ENCODE assay signal across 16 mouse cellular contexts in genomic region chr3:107112498-107112897, GRCm38 (mm10). TPM values are rescaled to one million over a fixed set of nuclear protein-coding genes. Genes with fewer than 3 reads are reported as not detected.
DNase-seq lines count a peak whose midpoint lies in the region; ATAC-seq lines count a peak whose summit lies in the region.
"Had no signal": no experiment of that assay in that cellular context is flagged by ENCODE, and none has a peak within 500 bp of the region (broad histone marks: within the 10 kb centered on the region; RNA-seq: fewer than 3 reads in every experiment).

No protein-coding gene starts in this region.

- no peaks in the 10 kb centered on the region for H3K36me3 ChIP-seq in forebrain, embryonic 11.5 days (ENCODE audit: control insufficient read depth, insufficient read depth, low read length)
- H3K36me3 ChIP-seq in forebrain, embryonic 12.5 days (replicated peaks) = no peaks in the 10 kb centered on the region
- no peaks in the 10 kb centered on the region for H3K36me3 ChIP-seq in kidney, embryonic 15.5 days
- H3K36me3 ChIP-seq in midbrain, embryonic 12.5 days = no peaks in the 10 kb centered on the region
- no peaks in the 10 kb centered on the region for H3K36me3 ChIP-seq in midbrain, embryonic 13.5 days
- H3K36me3 ChIP-seq: forebrain, embryonic 10.5 days had no signal

- no peaks in the 10 kb centered on the region for H3K9me3 ChIP-seq in forebrain, embryonic 11.5 days (ENCODE audit: control insufficient read depth, low read length)
- no peaks in the 10 kb centered on the region for H3K9me3 ChIP-seq in forebrain, embryonic 12.5 days
- H3K9me3 ChIP-seq in kidney, embryonic 15.5 days (replicated peaks) = no peaks in the 10 kb centered on the region
- H3K9me3 ChIP-seq in midbrain, embryonic 12.5 days = no peaks in the 10 kb centered on the region
- no peaks in the 10 kb centered on the region for H3K9me3 ChIP-seq in midbrain, embryonic 13.5 days
- H3K9me3 ChIP-seq: forebrain, embryonic 10.5 days had no signal

- H3K9ac ChIP-seq in forebrain, embryonic 11.5 days (ENCODE audit: low read length) = no peak overlapping the region
- H3K9ac ChIP-seq in forebrain, embryonic 12.5 days = no peak overlapping the region
- H3K9ac ChIP-seq in kidney, embryonic 15.5 days = no peak overlapping the region
- H3K9ac ChIP-seq in midbrain, embryonic 12.5 days (replicated peaks) = no peak overlapping the region
- no peak overlapping the region for H3K9ac ChIP-seq in midbrain, embryonic 13.5 days (replicated peaks)

- H3K27me3 ChIP-seq in forebrain, embryonic 11.5 days (ENCODE audit: control insufficient read depth, insufficient read depth, low read length) = no peaks in the 10 kb centered on the region
- H3K27me3 ChIP-seq in forebrain, embryonic 12.5 days = no peaks in the 10 kb centered on the region
- no peaks in the 10 kb centered on the region for H3K27me3 ChIP-seq in kidney, embryonic 15.5 days
- no peaks in the 10 kb centered on the region for H3K27me3 ChIP-seq in midbrain, embryonic 12.5 days
- no peaks in the 10 kb centered on the region for H3K27me3 ChIP-seq in midbrain, embryonic 13.5 days

- no peak overlapping the region for H3K4me2 ChIP-seq in forebrain, embryonic 11.5 days (ENCODE audit: low read depth, low read length, severe bottlenecking)
- no peak overlapping the region for H3K4me2 ChIP-seq in forebrain, embryonic 12.5 days
- H3K4me2 ChIP-seq in kidney, embryonic 15.5 days = no peak overlapping the region
- H3K4me2 ChIP-seq in midbrain, embryonic 12.5 days (replicated peaks) = no peak overlapping the region
- H3K4me2 ChIP-seq in midbrain, embryonic 13.5 days (replicated peaks) = no peak overlapping the region

- ATAC-seq in forebrain, embryonic 11.5 days (replicated peaks; ENCODE audit: low FRiP score) = no peak
- no peak for ATAC-seq in forebrain, embryonic 12.5 days (ENCODE audit: low FRiP score)
- ATAC-seq in kidney, embryonic 15.5 days (replicated peaks; ENCODE audit: low FRiP score) = peak; percentile 61; the same call in 1 of the 2 replicates
- no peak for ATAC-seq in midbrain, embryonic 12.5 days (ENCODE audit: low FRiP score, low read depth)
- no peak for ATAC-seq in midbrain, embryonic 13.5 days

- peak; percentile 42 for DNase-seq in forebrain, embryonic 11.5 days (ENCODE audit: low spot score)
- no peak for DNase-seq in kidney, adult 11 months
- peak; percentile 32 for DNase-seq in R1 (ENCODE audit: low read depth, low spot score)
- no peak for DNase-seq in testis, postnatal 14 days (ENCODE audit: low spot score)
- DNase-seq: adrenal gland, postnatal 36 days; cerebellum, postnatal 10 days; kidney, adult 18-20 months; right cerebral cortex, postnatal 14 days; thymus, postnatal 14 days had no signal

- H3K4me1 ChIP-seq in forebrain, embryonic 11.5 days (replicated peaks; ENCODE audit: control insufficient read depth, insufficient read depth, low read length) = no peaks in the 10 kb centered on the region
- H3K4me1 ChIP-seq in forebrain, embryonic 12.5 days = peaks cover 21% of the 10 kb centered on the region
- H3K4me1 ChIP-seq in kidney, embryonic 15.5 days = peaks cover 23% of the 10 kb centered on the region
- peaks cover 20% of the 10 kb centered on the region; the same call in 1 of the 2 replicates for H3K4me1 ChIP-seq in midbrain, embryonic 12.5 days
- H3K4me1 ChIP-seq in midbrain, embryonic 13.5 days (replicated peaks) = peaks cover 30% of the 10 kb centered on the region

- no peak overlapping the region for H3K27ac ChIP-seq in forebrain, embryonic 11.5 days (ENCODE audit: low read depth, low read length)
- H3K27ac ChIP-seq in forebrain, embryonic 12.5 days = no peak overlapping the region
- 0 out of 2 replicates have a peak overlapping the region, but pooled peaks have one; percentile 30 for H3K27ac ChIP-seq in kidney, embryonic 15.5 days
- peak overlapping the region; percentile 80; the same call in 1 of the 2 replicates for H3K27ac ChIP-seq in midbrain, embryonic 12.5 days (replicated peaks)
- H3K27ac ChIP-seq in midbrain, embryonic 13.5 days = no peak overlapping the region
- H3K27ac ChIP-seq: forebrain, embryonic 10.5 days had no signal

- H3K4me3 ChIP-seq in forebrain, embryonic 11.5 days (ENCODE audit: low read depth, low read length) = no peak overlapping the region
- H3K4me3 ChIP-seq in forebrain, embryonic 12.5 days (replicated peaks) = no peak overlapping the region
- H3K4me3 ChIP-seq in kidney, embryonic 15.5 days (replicated peaks) = no peak overlapping the region
- no peak overlapping the region for H3K4me3 ChIP-seq in midbrain, embryonic 12.5 days
- no peak overlapping the region for H3K4me3 ChIP-seq in midbrain, embryonic 13.5 days (replicated peaks)
- H3K4me3 ChIP-seq: forebrain, embryonic 10.5 days had no signal

- WGBS in forebrain, embryonic 11.5 days = 58% methylated on average over 4 of the region's 4 CpGs
- 52% methylated on average over 4 of the region's 4 CpGs for WGBS in forebrain, embryonic 12.5 days
- 34% methylated on average over 4 of the region's 4 CpGs for WGBS in kidney, embryonic 15.5 days
- whole genome bisulfite sequencing in midbrain, embryonic 12.5 days = 42% methylated on average over 4 of the region's 4 CpGs
- 41% methylated on average over 4 of the region's 4 CpGs for WGBS in midbrain, embryonic 13.5 days

RNA-seq across cellular contexts. Expression of gene Kcna2, which starts 11.6 kb away (rescaled TPM):
- 0.05 and 0.20 TPM in 2 replicates for polyA plus RNA-seq in forebrain, embryonic 11.5 days (2014; fragmentation: Nextera tagmentation; extraction: Ambion mirVana)
- polyA plus RNA-seq in forebrain, embryonic 12.5 days (2016; fragmentation: Nextera tagmentation; extraction: Ambion mirVana) = 0.29 TPM in 2 replicates
- polyA plus RNA-seq in kidney, embryonic 15.5 days (2015; fragmentation: Nextera tagmentation; extraction: Ambion mirVana) = 0.08 TPM in 2 replicates
- polyA plus RNA-seq in midbrain, embryonic 12.5 days (2016; fragmentation: Nextera tagmentation; extraction: Ambion mirVana) = 0.46 and 0.67 TPM in 2 replicates
- 1.1 and 1.2 TPM in 2 replicates for polyA plus RNA-seq in midbrain, embryonic 13.5 days (2015; fragmentation: Nextera tagmentation; extraction: Ambion mirVana)
- polyA plus RNA-seq: forebrain, embryonic 10.5 days; limb, embryonic 11.5 days; testis, adult 2 months had no signal

Comparison
In these comparisons a context has a peak if more than half of its experiments do, and no peak if none do; other contexts are left out.
1. H3K27ac ChIP-seq: peak in kidney, embryonic 15.5 days (single experiment) and midbrain, embryonic 12.5 days (single experiment); none in forebrain, embryonic 11.5 days (single experiment), forebrain, embryonic 12.5 days (single experiment) and midbrain, embryonic 13.5 days (single experiment).
2. DNase-seq: peak in forebrain, embryonic 11.5 days (single experiment) and R1 (single experiment); none in kidney, adult 11 months (single experiment) and testis, postnatal 14 days (single experiment).